Mouse (Mus musculus) urinary bladder, postnatal 4 days (tissue): ENCODE data around the gene Ddx20.

ENCODE experiments used
- DNase-seq, 2 experiments: peaks; one replicate each; pipeline ENCODE4 v3.0.0; 2021 to 2022; ENCODE audit warnings: low spot score in 2 of 2

Ddx20 gene

GRCm38 (mm10) chr3:105666996-105667523 is 20.3 kb downstream of the Ddx20 start:
- no peak for DNase-seq

- no peak for DNase-seq
Measured at GRCm38 (mm10) chr3:105665105-105665765, 22.1 kb downstream of the Ddx20 start.

- DNase-seq, result no peak
Measured at GRCm38 (mm10) chr3:105663043-105663442, 24.3 kb downstream of the Ddx20 start.

GRCm38 (mm10) chr3:105660530-105660929 is 26.8 kb downstream of the Ddx20 start:
- no peak for DNase-seq

- DNase-seq, result no peak
Measured at GRCm38 (mm10) chr3:105655031-105655585, 32.3 kb downstream of the Ddx20 start.

GRCm38 (mm10) chr3:105653544-105654380 is 33.6 kb downstream of the Ddx20 start:
- DNase-seq, result no peak

- no peak for DNase-seq
Measured at GRCm38 (mm10) chr3:105648889-105649567, 38.3 kb downstream of the Ddx20 start.

- DNase-seq, result no peak
Measured at GRCm38 (mm10) chr3:105643566-105643965, 43.8 kb downstream of the Ddx20 start.

GRCm38 (mm10) chr3:105642186-105642585 is 45.2 kb downstream of the Ddx20 start:
- no peak for DNase-seq

- DNase-seq, result no peak
Measured at GRCm38 (mm10) chr3:105633021-105633420, 54.4 kb downstream of the Ddx20 start.

- no peak for DNase-seq
Measured at GRCm38 (mm10) chr3:105632296-105632695, 55.1 kb downstream of the Ddx20 start.
